Mouse (Mus musculus): ENCODE measurements around the gene Dmbt1. TPM values are rescaled to one million over a fixed set of nuclear protein-coding genes. Genes with fewer than 3 reads are reported as not detected.

Gene Dmbt1
- 0.36 TPM in 1 of 2 replicates, not detected in the other for polyA plus RNA-seq (2015; fragmentation: Nextera tagmentation; extraction: Ambion mirVana)

DNA sequence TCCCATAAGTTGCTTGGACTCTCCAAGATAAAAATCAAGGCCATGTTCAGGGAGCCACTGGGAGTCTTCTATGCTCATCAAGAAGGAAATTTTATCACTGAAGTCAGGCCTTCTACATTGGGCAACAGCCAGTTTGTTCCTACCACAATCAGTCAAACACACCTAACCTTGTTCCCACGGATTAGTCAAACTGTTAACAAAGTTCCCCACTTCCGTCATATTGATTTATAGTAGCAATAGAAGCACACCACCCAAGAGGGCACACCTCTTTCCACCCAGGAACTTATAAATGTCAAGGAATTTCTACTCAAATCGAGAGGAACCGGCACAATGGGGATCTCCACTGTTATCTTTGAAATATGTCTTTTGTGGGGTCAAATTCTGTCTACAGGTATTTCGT, at the start of gene Dmbt1:
Dmbt1 (plus strand) TSS at position 299 of the 400 bp plus-strand sequence.

GRCm38 (mm10) chr7:131146214-131146613, 114.4 kb downstream of the Dmbt1 start, which contains the start of gene 4933402N03Rik:
Gene 4933402N03Rik, minus strand, starts transcription at chr7:131146314.

Other genes starting within 250 kb of the Dmbt1 start
- gene Plekha1, start 166.3 kb upstream of the Dmbt1 start, polyA plus RNA-seq (2015; fragmentation: Nextera tagmentation; extraction: Ambion mirVana) = 22.1 and 23.9 TPM in 2 replicates
- gene Htra1, start 95.9 kb upstream of the Dmbt1 start, polyA plus RNA-seq (2015; fragmentation: Nextera tagmentation; extraction: Ambion mirVana) = 24.0 and 45.5 TPM in 2 replicates
- not detected in 2 replicates for gene 4933402N03Rik, start 114.3 kb downstream of the Dmbt1 start, polyA plus RNA-seq (2015; fragmentation: Nextera tagmentation; extraction: Ambion mirVana)
- not detected in 2 replicates for gene 5430419D17Rik, start 142.3 kb downstream of the Dmbt1 start, polyA plus RNA-seq (2015; fragmentation: Nextera tagmentation; extraction: Ambion mirVana)

Measured in adrenal gland, postnatal 0 days (tissue).